Mouse (Mus musculus): ENCODE measurements around the gene Paqr4. TPM values are rescaled to one million over a fixed set of nuclear protein-coding genes. Genes with fewer than 3 reads are reported as not detected.

Gene Paqr4
- total RNA-seq, 2 experiments from 2014 or later = 20.0 to 28.5 TPM

- no peak for DNase-seq
- intact Hi-C loops (cut with DNase I) = no loop called here
Observed at GRCm38 (mm10) chr17:23737493-23738445, 2.9 kb downstream of the Paqr4 start.

- DNase-seq = no peak
- intact Hi-C loops (cut with DNase I) = no loop called here
Observed at GRCm38 (mm10) chr17:23734341-23734740, 6.3 kb downstream of the Paqr4 start.

DNA sequence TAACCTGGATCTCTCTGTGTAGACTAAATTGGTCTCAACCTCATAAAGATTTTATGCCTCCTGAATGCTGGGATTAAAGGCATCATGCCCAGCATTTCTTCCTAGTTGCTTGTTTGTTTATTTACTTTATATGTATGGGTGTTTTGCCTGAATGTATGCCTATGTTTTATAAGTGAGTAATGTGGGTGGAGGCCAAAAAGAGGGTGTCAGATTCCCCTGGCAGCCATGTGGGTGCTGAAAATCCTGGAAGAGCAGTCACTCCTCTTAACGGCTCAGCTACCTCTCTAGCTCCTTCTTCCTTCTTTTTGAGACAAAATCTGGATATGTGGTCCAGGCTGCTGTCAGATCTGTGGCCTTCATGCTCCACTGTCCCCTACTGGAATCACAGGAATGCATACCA lies 10.2 kb downstream of the Paqr4 start:
- DNase-seq = no peak

DNA sequence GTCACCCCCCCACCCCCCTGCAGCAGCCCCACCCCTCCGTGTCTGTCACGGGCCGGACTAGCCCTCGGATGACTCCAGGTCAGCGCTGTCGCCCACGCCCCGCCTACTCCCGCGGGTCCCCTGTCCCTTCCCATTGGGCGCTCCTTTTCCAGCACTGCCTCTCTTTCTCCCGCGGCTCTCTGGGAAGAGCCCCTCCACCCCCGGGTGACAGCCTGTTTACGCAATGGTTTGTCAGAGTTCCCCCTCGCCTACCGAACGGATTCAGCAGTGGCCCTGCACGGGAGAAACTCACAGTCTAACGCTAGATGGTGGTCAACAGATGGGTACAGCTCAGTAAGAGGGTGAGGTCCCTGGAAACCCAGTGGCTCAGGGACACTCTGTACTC lies 13.9 kb downstream of the Paqr4 start:
- peak; percentile 75 to 81 for DNase-seq
- intact Hi-C loops (cut with DNase I) = loop anchor here (1.0 kb wide), 1 partner anchor 14 kb away; the partner anchor contains the start of gene Paqr4

More for the DNA sequence above, 10.2 kb downstream of the Paqr4 start:
- intact Hi-C loops (cut with DNase I) = no loop called here

GRCm38 (mm10) chr17:23725999-23726757 lies 14.5 kb downstream of the Paqr4 start, which contains the start of gene Pkmyt1:
TSS of gene Pkmyt1 (plus strand) at chr17:23726336.
- intact Hi-C loops (cut with DNase I) = loop anchor here (1.0 kb wide), 1 partner anchor 14 kb away; the partner anchor contains the start of gene Paqr4
- DNase-seq = peak; percentile 96 to 97

GRCm38 (mm10) chr17:23725477-23725876 lies 15.2 kb downstream of the Paqr4 start:
- no peak for DNase-seq
- intact Hi-C loops (cut with DNase I) = no loop called here

GRCm38 (mm10) chr17:23722376-23723125 lies 18.1 kb downstream of the Paqr4 start, which contains the start of gene 1520401A03Rik:
TSS of gene 1520401A03Rik (minus strand) at chr17:23722783.
- DNase-seq = no peak
- intact Hi-C loops (cut with DNase I) = no loop called here

GRCm38 (mm10) chr17:23721886-23722285 lies 18.8 kb downstream of the Paqr4 start:
- intact Hi-C loops (cut with DNase I) = no loop called here

GRCm38 (mm10) chr17:23719455-23719854 lies 21.2 kb downstream of the Paqr4 start:
- DNase-seq = no peak
- intact Hi-C loops (cut with DNase I) = no loop called here

More at GRCm38 (mm10) chr17:23721886-23722285, 18.8 kb downstream of the Paqr4 start:
- DNase-seq = no peak

DNA sequence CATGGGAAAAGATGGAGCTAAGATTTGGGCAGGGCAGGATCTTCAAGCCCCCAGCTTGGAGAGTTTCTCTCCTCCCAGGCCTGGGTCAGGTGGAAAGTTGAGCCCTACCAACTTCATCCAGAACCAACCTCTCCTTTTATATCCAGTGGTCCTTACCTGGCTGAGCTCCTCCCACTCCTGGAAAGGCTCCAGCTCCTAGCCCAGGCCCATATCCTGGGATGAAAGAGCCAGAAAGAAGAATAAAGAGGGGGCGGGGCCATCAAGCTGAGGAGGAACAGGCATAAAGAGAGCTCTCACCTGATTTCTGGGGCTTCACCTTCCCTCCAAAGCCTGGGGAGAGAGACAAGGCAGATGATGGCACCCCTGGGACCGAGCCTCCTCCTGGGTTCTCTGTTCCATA lies 23.7 kb downstream of the Paqr4 start:
- DNase-seq = no peak
- intact Hi-C loops (cut with DNase I) = no loop called here

- intact Hi-C loops (cut with DNase I) = loop anchor here (2.0 kb wide), 2 partner anchors 45 to 135 kb away; partner anchors contain the start of gene Bicdl2
- DNase-seq = peak; percentile 63 to 79
Observed at GRCm38 (mm10) chr17:23706212-23706611, 34.5 kb downstream of the Paqr4 start.

DNA sequence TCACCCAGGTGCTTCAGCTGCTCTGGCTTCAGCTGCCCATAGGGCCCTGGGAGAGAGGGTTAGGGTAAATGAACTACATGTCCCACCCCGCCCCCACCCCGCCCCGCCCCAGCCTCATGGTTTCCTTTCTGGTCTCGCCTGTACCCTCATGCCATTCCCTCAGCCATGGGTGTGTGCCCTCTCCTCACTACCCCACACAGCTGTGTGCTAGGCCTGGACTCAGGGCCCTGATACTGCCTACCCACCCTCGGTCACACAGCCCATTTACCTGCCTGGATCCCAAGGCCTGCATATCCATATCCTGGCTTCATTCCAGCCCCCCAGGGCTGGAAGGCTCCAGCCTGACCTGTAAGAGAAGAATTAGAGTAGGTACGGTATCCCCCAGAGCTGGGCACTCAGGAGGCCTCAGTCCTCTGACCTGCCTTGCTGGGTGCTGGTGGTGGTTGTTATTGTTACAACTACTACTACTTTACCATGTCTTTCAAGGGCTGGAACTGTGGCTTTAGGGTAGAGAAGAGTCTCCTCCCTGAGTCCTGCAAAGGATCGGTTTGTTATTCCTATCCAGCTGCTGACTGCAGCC lies 35.1 kb downstream of the Paqr4 start:
- intact Hi-C loops (cut with DNase I) = loop anchor here (2.0 kb wide), 2 partner anchors 45 to 135 kb away; partner anchors contain the start of gene Bicdl2
- DNase-seq = no peak

DNA sequence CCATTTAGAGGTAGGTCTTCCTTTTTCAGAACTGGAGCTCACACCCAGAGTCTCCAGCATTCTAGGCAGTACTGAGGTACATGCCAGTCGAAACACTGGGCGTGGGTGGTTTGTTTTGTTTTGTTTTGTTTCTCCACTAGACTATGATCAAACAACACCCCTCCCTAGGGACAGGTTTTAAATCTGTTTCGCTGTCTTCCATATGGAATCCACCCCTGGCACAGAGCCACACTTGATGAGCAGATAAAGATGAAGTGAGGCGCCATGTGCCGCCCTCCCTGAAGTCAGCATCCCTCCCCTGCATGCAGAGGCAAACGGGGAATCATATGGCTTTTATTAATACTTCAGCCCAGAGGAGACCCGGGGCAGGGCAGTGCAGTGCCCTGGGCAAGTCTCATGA lies 35.9 kb downstream of the Paqr4 start:
- intact Hi-C loops (cut with DNase I) = no loop called here
- DNase-seq = no peak

DNA sequence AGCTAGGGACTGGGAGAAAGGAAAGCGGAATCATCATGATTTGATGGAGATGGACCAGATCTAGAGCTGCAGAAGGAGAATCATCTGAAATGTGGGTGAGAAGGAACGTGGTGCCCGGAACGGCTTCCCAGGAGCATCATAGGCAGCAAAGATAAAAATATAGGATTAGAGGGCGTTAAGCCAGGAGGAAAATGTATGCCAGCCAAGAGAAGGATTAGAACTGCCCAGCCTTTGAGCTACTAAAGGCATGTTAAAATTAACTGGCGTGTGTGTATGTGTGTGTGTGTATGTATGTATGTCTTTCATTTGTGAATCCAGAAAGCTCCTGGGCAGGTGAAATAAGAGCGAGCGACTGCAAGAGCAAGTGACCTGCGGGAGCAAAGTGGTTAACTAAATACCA lies 37.4 kb downstream of the Paqr4 start:
- intact Hi-C loops (cut with DNase I) = no loop called here
- no peak for DNase-seq

DNA sequence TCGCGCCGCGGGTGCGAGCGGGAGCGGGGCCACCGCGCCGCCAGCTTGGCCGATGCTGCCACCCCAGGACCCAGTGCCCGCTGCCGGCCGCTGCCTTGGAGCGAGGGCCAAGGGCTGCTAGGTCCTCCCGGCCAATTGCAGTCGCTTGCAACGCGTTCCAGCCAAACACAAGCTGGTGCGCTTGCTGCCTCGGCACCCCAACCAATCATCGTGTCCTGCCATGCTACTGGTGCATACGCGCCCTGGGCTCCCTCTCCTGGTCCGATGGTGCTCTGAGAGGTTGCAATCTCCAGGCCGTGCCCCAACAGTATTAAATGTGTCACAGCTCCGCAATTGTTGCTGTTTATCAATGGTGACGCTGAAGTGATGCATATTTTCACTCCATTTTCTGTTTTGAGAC lies 40.6 kb downstream of the Paqr4 start:
- peak; percentile 83 to 84 for DNase-seq
- intact Hi-C loops (cut with DNase I) = loop anchor here (1.0 kb wide), 1 partner anchor 23 kb away; the partner anchor contains the start of gene Tnfrsf12a

DNA sequence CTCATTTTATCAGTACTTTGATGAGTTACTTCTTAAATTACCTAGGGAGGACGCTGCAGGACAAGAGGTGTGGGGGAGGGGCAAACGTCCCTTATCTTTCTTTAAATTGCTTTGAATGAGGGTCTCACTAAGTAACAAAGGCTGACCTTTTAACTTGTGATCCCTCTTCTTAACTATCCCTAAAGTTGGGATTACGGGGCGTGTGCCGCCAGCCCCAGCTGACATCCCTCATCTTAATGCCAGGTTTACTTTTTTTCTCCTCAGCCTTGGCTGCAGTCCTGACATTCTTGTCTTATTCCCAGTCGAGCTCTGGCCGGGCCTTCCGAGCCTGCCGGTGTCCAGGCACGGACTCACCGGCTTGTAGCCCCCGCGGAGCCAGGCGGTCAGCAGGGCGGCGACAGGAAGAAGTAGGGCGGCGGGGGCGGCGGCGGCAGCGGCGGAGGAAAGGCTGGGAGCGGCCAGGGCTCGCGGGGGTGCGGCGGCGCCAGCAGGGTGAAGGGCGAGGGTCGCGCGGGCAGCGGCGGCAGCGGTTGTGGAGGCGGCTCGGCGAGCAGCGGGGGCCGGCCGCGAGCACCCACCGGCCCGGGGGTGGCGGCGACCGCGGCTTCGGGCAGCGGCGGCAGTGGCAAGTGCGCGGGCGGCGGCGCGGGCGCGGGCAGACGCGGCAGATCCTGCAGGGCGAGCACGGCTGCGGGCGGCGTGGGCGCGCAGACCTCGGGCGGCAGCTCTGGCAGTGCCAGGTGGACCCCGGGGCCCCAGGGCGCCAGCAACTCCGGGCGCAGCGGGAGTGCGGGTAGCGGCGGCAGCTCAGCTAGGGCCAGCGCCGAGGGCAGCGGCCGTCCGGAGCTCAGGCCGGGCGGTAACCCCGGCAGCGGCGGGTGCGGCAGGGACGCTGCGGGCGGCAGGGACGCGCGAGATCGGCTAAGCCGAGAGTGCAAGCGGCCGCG lies 41.3 kb downstream of the Paqr4 start:
- intact Hi-C loops (cut with DNase I) = loop anchor here (1.0 kb wide), 1 partner anchor 22 kb away; the partner anchor contains the start of gene Tnfrsf12a
- DNase-seq = peak; percentile 61 to 62

GRCm38 (mm10) chr17:23695801-23696200 lies 44.9 kb downstream of the Paqr4 start:
- intact Hi-C loops (cut with DNase I) = no loop called here

DNA sequence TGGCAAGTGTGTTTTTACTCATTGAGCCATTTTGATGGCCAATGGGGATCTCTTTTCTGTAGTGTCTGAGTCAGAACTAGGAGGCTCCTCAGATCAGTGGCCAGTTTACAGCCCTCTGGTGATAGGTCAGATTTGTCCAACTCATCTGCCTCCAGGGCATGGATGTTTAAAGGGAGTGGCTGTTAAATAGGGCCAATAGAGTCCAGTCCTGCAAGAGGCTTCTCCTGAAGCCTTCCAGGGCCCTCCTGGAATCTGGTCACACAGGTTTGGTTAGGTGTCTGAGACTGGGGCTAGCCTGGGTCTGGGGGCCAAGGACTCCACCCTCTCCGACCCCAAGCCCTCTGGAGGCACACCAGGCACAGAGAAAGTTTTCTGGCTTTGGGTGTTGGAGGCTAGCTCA lies 46.2 kb downstream of the Paqr4 start:
- intact Hi-C loops (cut with DNase I) = no loop called here
- no peak for DNase-seq

More at GRCm38 (mm10) chr17:23695801-23696200, 44.9 kb downstream of the Paqr4 start:
- DNase-seq = no peak
